Mouse (Mus musculus): ENCODE measurements around the gene Vmn2r111.
"Not testable (repeated sequence)": the region's sequence is repeated elsewhere in the genome, so short reads cannot be mapped to it uniquely, and the experiment has no call there.

Gene Vmn2r111

DNA sequence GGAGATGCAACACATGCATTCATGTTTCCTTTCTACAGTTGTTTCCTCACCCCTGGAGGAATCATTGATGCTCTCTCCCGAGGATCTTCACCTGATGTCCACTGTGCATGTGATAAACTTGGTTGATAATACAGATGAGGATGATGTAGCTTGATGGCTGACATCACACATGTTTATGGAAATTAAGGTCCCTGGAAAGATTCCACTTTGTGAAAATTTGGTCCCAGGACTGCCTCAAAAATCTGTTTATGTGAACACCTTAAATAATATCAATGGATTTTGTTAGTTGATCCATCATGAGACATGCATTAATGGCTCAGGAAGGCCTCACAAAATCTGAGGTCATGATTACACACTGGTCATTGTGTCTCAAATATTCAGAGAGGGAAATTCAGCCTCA lies at the start of gene Vmn2r111:
TSS of gene Vmn2r111 (minus strand) at position 101 of the 400 bp plus-strand sequence.
- not testable (repeated sequence) for DNase-seq (ENCODE audit: low read depth, low spot score)

DNA sequence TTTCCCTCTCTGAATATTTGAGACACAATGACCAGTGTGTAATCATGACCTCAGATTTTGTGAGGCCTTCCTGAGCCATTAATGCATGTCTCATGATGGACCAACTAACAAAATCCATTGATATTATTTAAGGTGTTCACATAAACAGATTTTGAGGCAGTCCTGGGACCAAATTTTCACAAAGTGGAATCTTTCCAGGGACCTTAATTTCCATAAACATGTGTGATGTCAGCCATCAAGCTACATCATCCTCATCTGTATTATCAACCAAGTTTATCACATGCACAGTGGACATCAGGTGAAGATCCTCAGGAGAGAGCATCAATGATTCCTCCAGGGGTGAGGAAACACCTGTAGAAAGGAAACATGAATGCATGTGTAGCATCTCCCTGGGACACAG lies 27.4 kb upstream of the Vmn2r111 start, which contains the start of gene Vmn2r112:
TSS of gene Vmn2r112 (plus strand) at position 301 of the 400 bp plus-strand sequence.
- DNase-seq (ENCODE audit: low read depth, low spot score), result not testable (repeated sequence)

GRCm38 (mm10) chr17:22520467-22520866 lies 52.8 kb downstream of the Vmn2r111 start:
- DNase-seq (ENCODE audit: low read depth, low spot score), result not testable (repeated sequence)

GRCm38 (mm10) chr17:22520037-22520436 lies 53.2 kb downstream of the Vmn2r111 start:
- DNase-seq (ENCODE audit: low read depth, low spot score), result not testable (repeated sequence)

- DNase-seq (ENCODE audit: low read depth, low spot score), result no peak
Measured at GRCm38 (mm10) chr17:22497120-22497519, 76.2 kb downstream of the Vmn2r111 start.
